Mouse (Mus musculus) thymus, adult 2 months (tissue): ENCODE results near the gene Ets1. TPM values are rescaled to one million over a fixed set of nuclear protein-coding genes. Genes with fewer than 3 reads are reported as not detected.
A peak's percentile ranks its signal among the peaks of the same experiment; 100 is the strongest.

Experiments
- DNase-seq: peaks from one replicate; pipeline ENCODE4 v3.0.0; 2021
- H3K27ac ChIP-seq: fragments of 200-500 bp; 2 replicates; pipeline ENCODE4 v1.5.1; 2012; ENCODE audit warnings: low read length, control low read depth; ENCODE audit not compliant: control insufficient read depth, insufficient read depth
- H3K27me3 ChIP-seq: fragments of 200-500 bp; 2 replicates; pipeline ENCODE4 v1.6.1; 2012; ENCODE audit warnings: mild to moderate bottlenecking, low read length, moderate library complexity, mixed read lengths; ENCODE audit not compliant: control insufficient read depth, insufficient read depth
- H3K36me3 ChIP-seq: fragments of 200-500 bp; 2 replicates; pipeline ENCODE4 v1.6.1; 2012; ENCODE audit warnings: mild to moderate bottlenecking, low read length, moderate library complexity; ENCODE audit not compliant: control insufficient read depth, insufficient read depth
- H3K4me1 ChIP-seq: fragments of 200-500 bp; replicated peaks from 2 replicates; pipeline ENCODE4 v1.6.1; 2012; ENCODE audit warnings: low read length; ENCODE audit not compliant: control insufficient read depth, insufficient read depth
- H3K4me3 ChIP-seq: fragments of 200-500 bp; 2 replicates; pipeline ENCODE4 v1.5.1; 2012; ENCODE audit warnings: mild to moderate bottlenecking, low read length, control low read depth, moderate library complexity; ENCODE audit not compliant: control insufficient read depth, insufficient read depth
- CTCF ChIP-seq: fragments of 200-500 bp; IDR thresholded peaks from 2 replicates; pipeline ENCODE4 v1.5.1; 2012; ENCODE audit warnings: mild to moderate bottlenecking, control low read depth, low read length, moderate library complexity, borderline replicate concordance; ENCODE audit not compliant: control insufficient read depth, poor library complexity, insufficient read depth; ENCODE audit errors: extremely low read depth
- POLR2A ChIP-seq: fragments of 200-500 bp; IDR thresholded peaks from 2 replicates; pipeline ENCODE4 v1.6.1; 2012; ENCODE audit warnings: mild to moderate bottlenecking, low read length, control low read depth, moderate library complexity; ENCODE audit not compliant: control insufficient read depth, poor library complexity, insufficient read depth; ENCODE audit errors: extremely low read depth
- WGBS: fragments of 180-500 bp; shearing (Covaris S2); methylation state at CpG from one replicate; pipeline ENCODE4 v1.1.7; 2018; 5-methylcytosine and 5-hydroxymethylcytosine counted together
- polyA plus RNA-seq: library from polyadenylated mRNA; depleted of rRNA; stranded (reverse); fragments of >200 nt; gene quantifications from 2 replicates; pipeline ENCODE4 v1.2.3, GENCODE M21; 2012

Ets1 gene
- polyA plus RNA-seq, 1 experiment = 272 TPM

GRCm38 (mm10) chr9:32715806-32716466 is 79.9 kb downstream of the Ets1 start:
- H3K4me3 ChIP-seq = no peak overlapping the region
- peak overlapping the region; percentile 86 for H3K27ac ChIP-seq
- H3K36me3 ChIP-seq = peaks cover 57% of the 10 kb centered on the region
- 80% methylated on average over 9 of the region's 9 CpGs for WGBS
- H3K27me3 ChIP-seq = no peaks in the 10 kb centered on the region
- peaks cover 72% of the 10 kb centered on the region for H3K4me1 ChIP-seq
- TF ChIP-seq CTCF (no peak), POLR2A (no peak)
- no peak for DNase-seq

- H3K4me3 ChIP-seq = peak overlapping the region; percentile 13; the same call in 1 of the 2 replicates
- 39% methylated on average over 12 of the region's 12 CpGs for WGBS
- H3K4me1 ChIP-seq = peaks cover 69% of the 10 kb centered on the region
- peak; percentile 58 for DNase-seq
- TF ChIP-seq POLR2A (0 out of 2 replicates have a peak, but pooled peaks have one; percentile 7), CTCF (no peak)
- peaks cover 55% of the 10 kb centered on the region for H3K36me3 ChIP-seq
- H3K27ac ChIP-seq = peak overlapping the region; percentile 93
- no peaks in the 10 kb centered on the region for H3K27me3 ChIP-seq
Measured at GRCm38 (mm10) chr9:32717268-32717920, 81.4 kb downstream of the Ets1 start.

GRCm38 (mm10) chr9:32717931-32718820 is 82.2 kb downstream of the Ets1 start:
- H3K36me3 ChIP-seq = peaks cover 55% of the 10 kb centered on the region

GRCm38 (mm10) chr9:32718868-32719267 is 82.8 kb downstream of the Ets1 start:
- H3K4me1 ChIP-seq = peaks cover 64% of the 10 kb centered on the region

More at GRCm38 (mm10) chr9:32717931-32718820, 82.2 kb downstream of the Ets1 start:
- WGBS = 52% methylated on average over 9 of the region's 9 CpGs
- peak overlapping the region; percentile 93 for H3K27ac ChIP-seq
- DNase-seq = no peak
- H3K4me1 ChIP-seq = peaks cover 66% of the 10 kb centered on the region
- H3K27me3 ChIP-seq = no peaks in the 10 kb centered on the region
- TF ChIP-seq POLR2A = no peak
- H3K4me3 ChIP-seq = peak overlapping the region; percentile 12; the same call in 1 of the 2 replicates

GRCm38 (mm10) chr9:32719941-32720263 is 83.9 kb downstream of the Ets1 start:
- H3K36me3 ChIP-seq = peaks cover 57% of the 10 kb centered on the region
- peaks cover 64% of the 10 kb centered on the region for H3K4me1 ChIP-seq
- 19% methylated on average over 3 of the region's 3 CpGs for WGBS

More at GRCm38 (mm10) chr9:32718868-32719267, 82.8 kb downstream of the Ets1 start:
- WGBS = 84% methylated on average over 4 of the region's 4 CpGs
- no peak for DNase-seq
- H3K36me3 ChIP-seq = peaks cover 55% of the 10 kb centered on the region
- no peak for TF ChIP-seq CTCF
- no peak for TF ChIP-seq POLR2A
- peak overlapping the region; percentile 62 for H3K27ac ChIP-seq
- H3K4me3 ChIP-seq = no peak overlapping the region
- no peaks in the 10 kb centered on the region for H3K27me3 ChIP-seq

More at GRCm38 (mm10) chr9:32719941-32720263, 83.9 kb downstream of the Ets1 start:
- Histone ChIP-seq H3K27ac (peak overlapping the region; percentile 68), H3K4me3 (no peak overlapping the region), H3K27me3 (no peaks in the 10 kb centered on the region)
- DNase-seq = no peak
- no peak for TF ChIP-seq POLR2A
- TF ChIP-seq CTCF = no peak
